Mouse (Mus musculus): Measurements from ENCODE around the gene Glis1.
A peak's percentile ranks its signal among the peaks of the same experiment; 100 is the strongest.

Gene Glis1

GRCm38 (mm10) chr4:107452266-107453015 is 18.1 kb downstream of the Glis1 start:
- no peak for DNase-seq (ENCODE audit: low read depth)

GRCm38 (mm10) chr4:107453141-107453984 is 19.0 kb downstream of the Glis1 start:
- DNase-seq (ENCODE audit: low read depth) = peak; percentile 80

- DNase-seq (ENCODE audit: low read depth) = no peak
These were observed 23.2 kb downstream of the Glis1 start for GRCm38 (mm10) chr4:107457602-107458001.

- DNase-seq (ENCODE audit: low read depth) = no peak
These were observed 24.5 kb downstream of the Glis1 start for GRCm38 (mm10) chr4:107458907-107459306.

- DNase-seq (ENCODE audit: low read depth) = no peak
These were observed 25.1 kb downstream of the Glis1 start for GRCm38 (mm10) chr4:107459461-107459860.

- no peak for DNase-seq (ENCODE audit: low read depth)
These were observed 26.1 kb downstream of the Glis1 start for GRCm38 (mm10) chr4:107460468-107460867.

GRCm38 (mm10) chr4:107467831-107468230 is 33.4 kb downstream of the Glis1 start:
- no peak for DNase-seq (ENCODE audit: low read depth)

GRCm38 (mm10) chr4:107468264-107468663 is 33.9 kb downstream of the Glis1 start:
- no peak for DNase-seq (ENCODE audit: low read depth)

GRCm38 (mm10) chr4:107468768-107469167 is 34.4 kb downstream of the Glis1 start:
- DNase-seq (ENCODE audit: low read depth) = no peak

GRCm38 (mm10) chr4:107476266-107476665 is 41.9 kb downstream of the Glis1 start:
- no peak for DNase-seq (ENCODE audit: low read depth)

GRCm38 (mm10) chr4:107479015-107479414 is 44.6 kb downstream of the Glis1 start:
- no peak for DNase-seq (ENCODE audit: low read depth)

- no peak for DNase-seq (ENCODE audit: low read depth)
These were observed 48.1 kb downstream of the Glis1 start for GRCm38 (mm10) chr4:107482541-107482940.

GRCm38 (mm10) chr4:107483556-107484220 is 49.3 kb downstream of the Glis1 start:
- no peak for DNase-seq (ENCODE audit: low read depth)

GRCm38 (mm10) chr4:107484221-107484575 is 49.8 kb downstream of the Glis1 start:
- no peak for DNase-seq (ENCODE audit: low read depth)

- DNase-seq (ENCODE audit: low read depth) = no peak
These were observed 51.5 kb downstream of the Glis1 start for GRCm38 (mm10) chr4:107485903-107486302.

- no peak for DNase-seq (ENCODE audit: low read depth)
These were observed 54.9 kb downstream of the Glis1 start for GRCm38 (mm10) chr4:107489121-107489840.

- DNase-seq (ENCODE audit: low read depth) = no peak
These were observed 58.6 kb downstream of the Glis1 start for GRCm38 (mm10) chr4:107492991-107493390.

- DNase-seq (ENCODE audit: low read depth) = no peak
These were observed 61.5 kb downstream of the Glis1 start for GRCm38 (mm10) chr4:107495751-107496430.

- DNase-seq (ENCODE audit: low read depth) = no peak
These were observed 63.1 kb downstream of the Glis1 start for GRCm38 (mm10) chr4:107497430-107497935.

GRCm38 (mm10) chr4:107502601-107503051 is 68.2 kb downstream of the Glis1 start:
- no peak for DNase-seq (ENCODE audit: low read depth)

- DNase-seq (ENCODE audit: low read depth) = no peak
These were observed 80.6 kb downstream of the Glis1 start for GRCm38 (mm10) chr4:107514981-107515380.

All from induced T-regulatory cell, adult 2 months (primary cell).